Mouse (Mus musculus): ENCODE data around the gene Ano3.
"Not testable (repeated sequence)": the region's sequence is repeated elsewhere in the genome, so short reads cannot be mapped to it uniquely, and the experiment has no call there.

Ano3 gene

GRCm38 (mm10) chr2:110950823-110951222 is at the start of gene Ano3:
TSS of gene Ano3 (minus strand) at chr2:110950923.
- in situ Hi-C loops (cut with MboI; ENCODE audit: unreplicated experiment in 2 of 2) = not testable (repeated sequence)

- in situ Hi-C loops (cut with MboI; ENCODE audit: unreplicated experiment in 2 of 2) = no loop called here
Measured at GRCm38 (mm10) chr2:110990071-110990470, 39.3 kb upstream of the Ano3 start.

- in situ Hi-C loops (cut with MboI; ENCODE audit: unreplicated experiment in 2 of 2) = loop anchor here in 1 of 2 experiments (10.0 kb wide), 1 partner anchor 755 kb away; no protein-coding TSS in a partner anchor
Measured at GRCm38 (mm10) chr2:110989539-110989938, 38.8 kb upstream of the Ano3 start.

GRCm38 (mm10) chr2:110985853-110986271 is 35.1 kb upstream of the Ano3 start:
- in situ Hi-C loops (cut with MboI; ENCODE audit: unreplicated experiment in 2 of 2) = loop anchor here in 1 of 2 experiments (10.0 kb wide), 1 partner anchor 751 kb away; no protein-coding TSS in a partner anchor

- in situ Hi-C loops (cut with MboI; ENCODE audit: unreplicated experiment in 2 of 2) = loop anchor here in 1 of 2 experiments (5.0 to 10.0 kb wide), 2 partner anchors 747 to 1074 kb away; no protein-coding TSS in a partner anchor
Measured at GRCm38 (mm10) chr2:110981733-110982132, 31.0 kb upstream of the Ano3 start.

GRCm38 (mm10) chr2:110979610-110980009 is 28.9 kb upstream of the Ano3 start:
- in situ Hi-C loops (cut with MboI; ENCODE audit: unreplicated experiment in 2 of 2) = loop anchor here in 1 of 2 experiments (5.0 to 10.0 kb wide), 2 partner anchors 745 to 1072 kb away; no protein-coding TSS in a partner anchor

- in situ Hi-C loops (cut with MboI; ENCODE audit: unreplicated experiment in 2 of 2) = no loop called here
Measured at GRCm38 (mm10) chr2:110976871-110977270, 26.1 kb upstream of the Ano3 start.

GRCm38 (mm10) chr2:110970158-110970557 is 19.4 kb upstream of the Ano3 start:
- in situ Hi-C loops (cut with MboI; ENCODE audit: unreplicated experiment in 2 of 2) = no loop called here

GRCm38 (mm10) chr2:110965398-110965797 is 14.7 kb upstream of the Ano3 start:
- in situ Hi-C loops (cut with MboI; ENCODE audit: unreplicated experiment in 2 of 2) = no loop called here

GRCm38 (mm10) chr2:110950432-110950803 is 305 bp downstream of the Ano3 start:
- in situ Hi-C loops (cut with MboI; ENCODE audit: unreplicated experiment in 2 of 2) = no loop called here

GRCm38 (mm10) chr2:110949679-110950431 is 868 bp downstream of the Ano3 start:
- in situ Hi-C loops (cut with MboI; ENCODE audit: unreplicated experiment in 2 of 2) = no loop called here

GRCm38 (mm10) chr2:110945171-110945570 is 5.6 kb downstream of the Ano3 start:
- in situ Hi-C loops (cut with MboI; ENCODE audit: unreplicated experiment in 2 of 2) = no loop called here

GRCm38 (mm10) chr2:110935691-110936090 is 15.0 kb downstream of the Ano3 start:
- in situ Hi-C loops (cut with MboI; ENCODE audit: unreplicated experiment in 2 of 2) = no loop called here

GRCm38 (mm10) chr2:110929126-110929525 is 21.6 kb downstream of the Ano3 start:
- in situ Hi-C loops (cut with MboI; ENCODE audit: unreplicated experiment in 2 of 2) = no loop called here

- in situ Hi-C loops (cut with MboI; ENCODE audit: unreplicated experiment in 2 of 2) = no loop called here
Measured at GRCm38 (mm10) chr2:110909506-110909905, 41.2 kb downstream of the Ano3 start.

GRCm38 (mm10) chr2:110906473-110906872 is 44.2 kb downstream of the Ano3 start:
- in situ Hi-C loops (cut with MboI; ENCODE audit: unreplicated experiment in 2 of 2) = no loop called here

GRCm38 (mm10) chr2:110896477-110897270 is 54.0 kb downstream of the Ano3 start:
- in situ Hi-C loops (cut with MboI; ENCODE audit: unreplicated experiment in 2 of 2) = no loop called here

- in situ Hi-C loops (cut with MboI; ENCODE audit: unreplicated experiment in 2 of 2) = no loop called here
Measured at GRCm38 (mm10) chr2:110871650-110872049, 79.1 kb downstream of the Ano3 start.

- in situ Hi-C loops (cut with MboI; ENCODE audit: unreplicated experiment in 2 of 2) = no loop called here
Measured at GRCm38 (mm10) chr2:110865584-110865983, 85.1 kb downstream of the Ano3 start.

GRCm38 (mm10) chr2:110863376-110863775 is 87.3 kb downstream of the Ano3 start:
- in situ Hi-C loops (cut with MboI; ENCODE audit: unreplicated experiment in 2 of 2) = no loop called here

GRCm38 (mm10) chr2:110839559-110840243 is 111.0 kb downstream of the Ano3 start:
- in situ Hi-C loops (cut with MboI; ENCODE audit: unreplicated experiment in 2 of 2) = no loop called here

Data from v-Abl transformed pro-B cells (cell line).